Mouse (Mus musculus): ENCODE results near the gene Pou5f1. TPM values are rescaled to one million over a fixed set of nuclear protein-coding genes. Genes with fewer than 3 reads are reported as not detected.
"Not testable (repeated sequence)": the region's sequence is repeated elsewhere in the genome, so short reads cannot be mapped to it uniquely, and the experiment has no call there.

Gene Pou5f1
- not detected for total RNA-seq (2021)
- long read RNA-seq, experiment 1, result 0 reads
- long read RNA-seq, experiment 2, result 0 reads

GRCm38 (mm10) chr17:35505776-35506175, at the start of gene Pou5f1:
Gene Pou5f1 (plus strand): TSS chr17:35506018.
- no peak for DNase-seq (ENCODE audit: low spot score in 2 of 2)

- DNase-seq (ENCODE audit: low spot score in 2 of 2), result not testable (repeated sequence)
These were observed 47.6 kb upstream of the Pou5f1 start for GRCm38 (mm10) chr17:35458247-35458646.

GRCm38 (mm10) chr17:35460513-35461341, 45.1 kb upstream of the Pou5f1 start:
- not testable (repeated sequence) for DNase-seq (ENCODE audit: low spot score in 2 of 2)

- DNase-seq (ENCODE audit: low spot score in 2 of 2), result not testable (repeated sequence)
These were observed 40.2 kb upstream of the Pou5f1 start for GRCm38 (mm10) chr17:35465651-35466050.

GRCm38 (mm10) chr17:35468936-35469335, 36.9 kb upstream of the Pou5f1 start:
- DNase-seq (ENCODE audit: low spot score in 2 of 2), result not testable (repeated sequence)

- no peak for DNase-seq (ENCODE audit: low spot score in 2 of 2)
These were observed 35.7 kb upstream of the Pou5f1 start, which contains the start of gene H2-Q10 for GRCm38 (mm10) chr17:35469842-35470751. Gene H2-Q10 (plus strand): TSS chr17:35470089.

- peak; percentile 54 to 66 for DNase-seq (ENCODE audit: low spot score in 2 of 2)
These were observed 21.8 kb upstream of the Pou5f1 start for GRCm38 (mm10) chr17:35484066-35484465.

- DNase-seq (ENCODE audit: low spot score in 2 of 2), result no peak
These were observed 20.1 kb upstream of the Pou5f1 start for GRCm38 (mm10) chr17:35485702-35486101.

- no peak for DNase-seq (ENCODE audit: low spot score in 2 of 2)
These were observed 19.1 kb upstream of the Pou5f1 start for GRCm38 (mm10) chr17:35486726-35487125.

GRCm38 (mm10) chr17:35488041-35488440, 17.8 kb upstream of the Pou5f1 start:
- DNase-seq (ENCODE audit: low spot score in 2 of 2), result no peak

GRCm38 (mm10) chr17:35490320-35490719, 15.5 kb upstream of the Pou5f1 start:
- DNase-seq (ENCODE audit: low spot score in 2 of 2), result no peak

- DNase-seq (ENCODE audit: low spot score in 2 of 2), result no peak
These were observed 8.7 kb upstream of the Pou5f1 start for GRCm38 (mm10) chr17:35497124-35497523.

GRCm38 (mm10) chr17:35502226-35502625, 3.6 kb upstream of the Pou5f1 start:
- DNase-seq (ENCODE audit: low spot score in 2 of 2), result no peak

- DNase-seq (ENCODE audit: low spot score in 2 of 2), result no peak
These were observed 3.1 kb upstream of the Pou5f1 start for GRCm38 (mm10) chr17:35502762-35503161.

GRCm38 (mm10) chr17:35503849-35504248, 2.0 kb upstream of the Pou5f1 start:
- DNase-seq (ENCODE audit: low spot score in 2 of 2), result no peak

- DNase-seq (ENCODE audit: low spot score in 2 of 2), result no peak
These were observed 963 bp upstream of the Pou5f1 start for GRCm38 (mm10) chr17:35504628-35505481.

- no peak for DNase-seq (ENCODE audit: low spot score in 2 of 2)
These were observed 1.1 kb downstream of the Pou5f1 start for GRCm38 (mm10) chr17:35506881-35507280.

- no peak for DNase-seq (ENCODE audit: low spot score in 2 of 2)
These were observed 1.9 kb downstream of the Pou5f1 start for GRCm38 (mm10) chr17:35507556-35508260.

GRCm38 (mm10) chr17:35508279-35508678, 2.5 kb downstream of the Pou5f1 start:
- DNase-seq (ENCODE audit: low spot score in 2 of 2), result not testable (repeated sequence)

- no peak for DNase-seq (ENCODE audit: low spot score in 2 of 2)
These were observed 3.5 kb downstream of the Pou5f1 start for GRCm38 (mm10) chr17:35509284-35509683.
